Mouse (Mus musculus) cerebellum, adult 9-10 months (tissue): ENCODE measurements around the gene Nadk2.

ENCODE experiments used
- DNase-seq: peaks from one replicate; pipeline ENCODE4 v3.0.0; 2022

Nadk2 gene

GRCm38 (mm10) chr15:9088683-9089072 lies 17.6 kb downstream of the Nadk2 start:
- no peak for DNase-seq

- no peak for DNase-seq
Observed at GRCm38 (mm10) chr15:9089136-9089720, 18.2 kb downstream of the Nadk2 start.

GRCm38 (mm10) chr15:9090662-9091061 lies 19.6 kb downstream of the Nadk2 start:
- no peak for DNase-seq

- no peak for DNase-seq
Observed at GRCm38 (mm10) chr15:9093598-9094365, 22.7 kb downstream of the Nadk2 start.

GRCm38 (mm10) chr15:9094366-9094750 lies 23.3 kb downstream of the Nadk2 start:
- peak; percentile 29 for DNase-seq

- no peak for DNase-seq
Observed at GRCm38 (mm10) chr15:9096865-9097264, 25.8 kb downstream of the Nadk2 start.

GRCm38 (mm10) chr15:9100446-9101077 lies 29.5 kb downstream of the Nadk2 start:
- DNase-seq, result no peak

GRCm38 (mm10) chr15:9106303-9107074 lies 35.4 kb downstream of the Nadk2 start:
- DNase-seq, result no peak

- DNase-seq, result no peak
Observed at GRCm38 (mm10) chr15:9110526-9111347, 39.7 kb downstream of the Nadk2 start.

- no peak for DNase-seq
Observed at GRCm38 (mm10) chr15:9111648-9112047, 40.6 kb downstream of the Nadk2 start.

- no peak for DNase-seq
Observed at GRCm38 (mm10) chr15:9113556-9113955, 42.5 kb downstream of the Nadk2 start.

GRCm38 (mm10) chr15:9114131-9114530 lies 43.1 kb downstream of the Nadk2 start:
- no peak for DNase-seq

- DNase-seq, result no peak
Observed at GRCm38 (mm10) chr15:9114599-9114998, 43.5 kb downstream of the Nadk2 start.

- DNase-seq, result no peak
Observed at GRCm38 (mm10) chr15:9118852-9119251, 47.8 kb downstream of the Nadk2 start.

- peak; percentile 52 for DNase-seq
Observed at GRCm38 (mm10) chr15:9120081-9120480, 49.0 kb downstream of the Nadk2 start.

GRCm38 (mm10) chr15:9122989-9123388 lies 51.9 kb downstream of the Nadk2 start:
- DNase-seq, result no peak

- no peak for DNase-seq
Observed at GRCm38 (mm10) chr15:9124856-9125255, 53.8 kb downstream of the Nadk2 start.

- no peak for DNase-seq
Observed at GRCm38 (mm10) chr15:9127051-9127791, 56.2 kb downstream of the Nadk2 start.

GRCm38 (mm10) chr15:9130772-9131498 lies 59.9 kb downstream of the Nadk2 start:
- no peak for DNase-seq

- DNase-seq, result no peak
Observed at GRCm38 (mm10) chr15:9131499-9131888, 60.4 kb downstream of the Nadk2 start.
